Mouse (Mus musculus): ENCODE results near the gene Camta2.

DNA sequence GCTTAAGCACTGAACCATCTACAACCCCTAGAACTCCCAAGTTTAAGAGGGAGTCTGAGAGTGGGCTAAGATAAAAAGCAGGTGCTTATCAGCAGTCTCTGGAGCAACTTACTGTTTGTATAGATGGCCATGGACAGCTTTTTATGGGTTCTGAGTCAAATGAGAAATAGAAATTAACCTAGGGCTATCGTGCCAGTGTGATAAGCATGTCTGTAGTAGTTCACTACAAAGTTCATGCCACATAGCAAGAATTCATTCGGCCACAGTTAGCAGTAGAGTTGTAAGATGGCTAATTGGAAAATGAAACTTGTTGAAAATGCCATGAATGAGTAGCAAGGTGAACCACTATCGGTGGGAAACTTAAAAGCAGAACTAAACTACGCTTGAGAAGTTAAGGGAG, 39.4 kb downstream of the Camta2 start:
- TF ChIP-seq CTCF (IDR thresholded peaks at IDR 0.05; ENCODE audit: low read depth) (no peak), EP300 (optimal IDR thresholded peaks at IDR 0.05) (no peak)
